Comparison of ENCODE assay signal across 14 mouse cellular contexts in the genomic region with DNA sequence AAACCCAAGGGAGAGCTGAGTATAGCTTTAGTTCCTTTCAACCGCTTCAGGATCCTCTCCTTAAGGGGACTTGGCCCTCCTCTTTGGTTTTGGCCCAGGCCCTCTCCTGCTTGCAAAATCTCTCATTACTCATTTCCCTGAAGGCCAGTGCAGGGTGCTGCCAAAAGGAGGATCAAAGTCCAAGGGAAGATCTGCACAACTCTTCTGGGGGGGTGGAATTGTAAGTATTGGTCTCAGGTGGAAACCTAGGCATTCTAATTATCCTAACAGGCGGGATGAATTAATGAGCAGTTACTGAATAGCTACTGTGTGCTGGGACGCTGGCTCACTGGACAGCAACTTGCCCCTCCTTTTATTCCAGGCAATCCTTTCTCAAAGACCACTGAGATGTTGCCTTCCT.
DNase-seq lines count a peak whose midpoint lies in the region; ATAC-seq and TF ChIP-seq lines count a peak whose summit lies in the region.
"Had no signal": no experiment of that assay in that cellular context is flagged by ENCODE, and none has a peak within 500 bp of the region (broad histone marks: within the 10 kb centered on the region; RNA-seq: fewer than 3 reads in every experiment).

No protein-coding gene starts in this region.

- H3K4me3 ChIP-seq in midbrain, postnatal 0 days (ENCODE audit: low read depth, low read length): no peak overlapping the region
- no peak overlapping the region for H3K4me3 ChIP-seq in midbrain, embryonic 16.5 days (ENCODE audit: low read depth, low read length)
- no peak overlapping the region for H3K4me3 ChIP-seq in stomach, postnatal 0 days (ENCODE audit: low read depth, low read length)
- H3K4me3 ChIP-seq: hindbrain, embryonic 15.5 days; left cerebral cortex, adult 2 months; liver, embryonic 15.5 days; stomach, embryonic 15.5 days had no signal

- no peak overlapping the region for H3K4me2 ChIP-seq in midbrain, postnatal 0 days (ENCODE audit: low read depth, low read length, poor library complexity, severe bottlenecking)
- no peak overlapping the region for H3K4me2 ChIP-seq in midbrain, embryonic 16.5 days (ENCODE audit: low read length)
- H3K4me2 ChIP-seq in stomach, postnatal 0 days (replicated peaks; ENCODE audit: low read depth): no peak overlapping the region
- H3K4me2 ChIP-seq: hindbrain, embryonic 15.5 days; liver, embryonic 15.5 days; stomach, embryonic 15.5 days had no signal

- no peak overlapping the region for H3K27ac ChIP-seq in midbrain, postnatal 0 days (ENCODE audit: low read depth, low read length)
- no peak overlapping the region for H3K27ac ChIP-seq in midbrain, embryonic 16.5 days (ENCODE audit: low read length)
- H3K27ac ChIP-seq in stomach, postnatal 0 days (replicated peaks): no peak overlapping the region
- H3K27ac ChIP-seq: hindbrain, embryonic 15.5 days; left cerebral cortex, adult 2 months; liver, embryonic 15.5 days; stomach, embryonic 15.5 days had no signal

- H3K9me3 ChIP-seq in midbrain, postnatal 0 days (ENCODE audit: low read length): no peaks in the 10 kb centered on the region
- H3K9me3 ChIP-seq in midbrain, embryonic 16.5 days (replicated peaks; ENCODE audit: control insufficient read depth, low read length, poor library complexity, severe bottlenecking): no peaks in the 10 kb centered on the region
- H3K9me3 ChIP-seq in stomach, postnatal 0 days (ENCODE audit: control insufficient read depth, low read length): no peaks in the 10 kb centered on the region
- H3K9me3 ChIP-seq: hindbrain, embryonic 15.5 days; liver, embryonic 15.5 days; stomach, embryonic 15.5 days had no signal

- peak; percentile 61 to 75 for DNase-seq in heart, adult 18-20 months
- no peak for DNase-seq in heart, postnatal 4 days
- DNase-seq in midbrain, postnatal 0 days (ENCODE audit: low spot score): peak; percentile 50
- peak; percentile 67 to 76 for DNase-seq in adrenal gland, postnatal 36 days
- DNase-seq in kidney, postnatal 10 days: peak; percentile 32
- no peak for DNase-seq in right cerebral cortex, adult 18-20 months
- no peak for DNase-seq in stomach, postnatal 0 days (ENCODE audit: low spot score)
- DNase-seq: cerebellum, adult 11 months had no signal

- no peak; the same call in 1 of the 2 replicates for ATAC-seq in midbrain, postnatal 0 days (ENCODE audit: low FRiP score)
- no peak for ATAC-seq in midbrain, embryonic 16.5 days
- ATAC-seq in stomach, postnatal 0 days (ENCODE audit: low FRiP score, low TSS enrichment): no peak
- ATAC-seq: CD4-positive, CD25-positive, alpha-beta regulatory T cell, adult 4 months had no signal

- TF ChIP-seq EP300 in stomach, postnatal 0 days (optimal IDR thresholded peaks at IDR 0.05): no peak

- no peak for TF ChIP-seq CTCF in midbrain, postnatal 0 days (IDR thresholded peaks at IDR 0.05)
- TF ChIP-seq CTCF in stomach, postnatal 0 days (IDR thresholded peaks at IDR 0.05; ENCODE audit: low read depth): no peak

- no peaks in the 10 kb centered on the region for H3K27me3 ChIP-seq in midbrain, postnatal 0 days (ENCODE audit: insufficient read depth, low read length)
- no peaks in the 10 kb centered on the region for H3K27me3 ChIP-seq in midbrain, embryonic 16.5 days (ENCODE audit: control insufficient read depth, insufficient read depth, low read depth, low read length)
- H3K27me3 ChIP-seq in stomach, postnatal 0 days (ENCODE audit: control insufficient read depth, insufficient read depth, low read length): no peaks in the 10 kb centered on the region
- H3K27me3 ChIP-seq: hindbrain, embryonic 15.5 days; liver, embryonic 15.5 days; stomach, embryonic 15.5 days had no signal

- H3K9ac ChIP-seq in midbrain, postnatal 0 days (replicated peaks; ENCODE audit: low read length, poor library complexity, severe bottlenecking): no peak overlapping the region
- H3K9ac ChIP-seq in midbrain, embryonic 16.5 days (ENCODE audit: low read depth, low read length): no peak overlapping the region
- no peak overlapping the region for H3K9ac ChIP-seq in stomach, postnatal 0 days (ENCODE audit: low read length)
- H3K9ac ChIP-seq: hindbrain, embryonic 15.5 days; liver, embryonic 15.5 days; stomach, embryonic 15.5 days had no signal

- WGBS in midbrain, postnatal 0 days: 47% methylated on average over 3 of the region's 3 CpGs
- 30% methylated on average over 3 of the region's 3 CpGs for WGBS in midbrain, embryonic 16.5 days
- WGBS in stomach, postnatal 0 days: 50% methylated on average over 3 of the region's 3 CpGs

- H3K36me3 ChIP-seq in midbrain, postnatal 0 days (ENCODE audit: insufficient read depth, low read length): no peaks in the 10 kb centered on the region
- no peaks in the 10 kb centered on the region for H3K36me3 ChIP-seq in midbrain, embryonic 16.5 days (ENCODE audit: control insufficient read depth, insufficient read depth, low read length)
- no peaks in the 10 kb centered on the region for H3K36me3 ChIP-seq in stomach, postnatal 0 days (ENCODE audit: control insufficient read depth, insufficient read depth, low read length)
- H3K36me3 ChIP-seq: hindbrain, embryonic 15.5 days; liver, embryonic 15.5 days; stomach, embryonic 15.5 days had no signal

- no peaks in the 10 kb centered on the region for H3K4me1 ChIP-seq in midbrain, postnatal 0 days (ENCODE audit: insufficient read depth, low read length)
- no peaks in the 10 kb centered on the region for H3K4me1 ChIP-seq in midbrain, embryonic 16.5 days (ENCODE audit: control insufficient read depth, insufficient read depth, low read length)
- H3K4me1 ChIP-seq in stomach, postnatal 0 days (replicated peaks; ENCODE audit: control insufficient read depth, insufficient read depth): 0 out of 2 replicates have a peak, but pooled peaks cover 3% of the 10 kb centered on the region
- H3K4me1 ChIP-seq: liver, embryonic 15.5 days had no signal

Comparison
In these comparisons a context has a peak if more than half of its experiments do, and no peak if none do; other contexts are left out.
1. DNase-seq: peak in heart, adult 18-20 months (2 of 2), midbrain, postnatal 0 days (single experiment), adrenal gland, postnatal 36 days (2 of 2) and kidney, postnatal 10 days (single experiment); none in heart, postnatal 4 days (single experiment), right cerebral cortex, adult 18-20 months (single experiment) and stomach, postnatal 0 days (single experiment).